Mouse (Mus musculus) cerebellum, adult 9-11 months (tissue): ENCODE measurements around the gene Map3k10.

Experiments
- DNase-seq: peaks from one replicate; pipeline ENCODE4 v3.0.0; 2022

The Map3k10 gene

DNA sequence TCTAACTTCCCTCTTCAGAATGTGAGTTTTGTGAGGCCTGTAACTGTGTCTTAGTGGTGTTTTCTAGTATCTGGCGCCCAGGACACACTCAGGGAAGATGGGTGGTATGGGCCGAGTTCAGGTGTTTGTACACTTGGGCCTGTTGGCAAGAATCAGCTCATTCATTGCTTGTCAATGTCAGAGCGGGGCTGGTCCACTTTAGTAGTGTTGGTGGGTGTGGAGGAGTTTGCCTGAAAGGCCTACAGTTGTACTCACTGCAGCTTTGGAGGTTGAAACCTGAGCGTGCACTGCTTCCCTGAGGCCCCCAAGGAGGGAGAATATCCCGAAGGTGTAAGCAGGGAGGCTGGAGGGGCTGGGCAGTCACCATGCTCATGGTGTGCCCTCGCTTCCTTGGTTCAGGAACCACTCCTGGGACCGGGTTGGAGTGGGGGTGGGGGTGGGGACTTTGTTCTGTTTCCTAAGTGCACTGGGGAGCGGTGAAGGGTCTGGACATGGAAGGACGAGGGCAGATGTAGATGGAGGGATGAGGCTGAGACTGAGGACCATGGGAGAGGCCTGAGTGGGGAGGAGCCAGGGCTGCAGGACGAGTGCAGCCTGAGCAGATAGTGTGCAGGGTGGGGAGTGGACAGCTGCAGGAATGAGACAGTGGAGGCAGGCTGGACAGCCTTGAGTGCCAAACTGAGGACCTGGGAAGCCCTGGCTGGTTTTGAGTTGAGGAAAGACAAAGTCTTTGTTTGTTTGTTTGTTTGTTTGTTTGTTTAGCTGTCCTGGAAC lies 67.7 kb downstream of the Map3k10 start:
- DNase-seq: no peak
